Mouse (Mus musculus): Measurements from ENCODE around the gene Olfr543. TPM values are rescaled to one million over a fixed set of nuclear protein-coding genes. Genes with fewer than 3 reads are reported as not detected.

Olfr543 gene
- polyA plus RNA-seq, 1 experiment from 2014 or later = 0.31 TPM

- DNase-seq (ENCODE audit: low spot score) (no peak), ATAC-seq (ENCODE audit: low read depth) (no peak)
- 88% methylated on average over 5 of the region's 5 CpGs for WGBS
- Histone ChIP-seq H3K27me3 (replicated peaks; ENCODE audit: control insufficient read depth, insufficient read depth, low read length) (no peaks in the 10 kb centered on the region), H3K27ac (replicated peaks; ENCODE audit: low read depth, low read length) (no peak overlapping the region), H3K9me3 (ENCODE audit: control insufficient read depth, low read length) (no peaks in the 10 kb centered on the region), H3K36me3 (ENCODE audit: control insufficient read depth, insufficient read depth, low read length) (peaks cover 97% of the 10 kb centered on the region), H3K4me2 (ENCODE audit: low read depth, low read length) (no peak overlapping the region), H3K4me3 (ENCODE audit: low read depth, low read length) (no peak overlapping the region), H3K9ac (ENCODE audit: low read depth, low read length) (no peak overlapping the region), H3K4me1 (ENCODE audit: control insufficient read depth, insufficient read depth, low read length) (no peaks in the 10 kb centered on the region)
Measured at GRCm38 (mm10) chr7:102458618-102459380, 22.7 kb downstream of the Olfr543 start.

GRCm38 (mm10) chr7:102446438-102446837 lies 35.0 kb downstream of the Olfr543 start:
- 91% methylated on average over 9 of the region's 9 CpGs for WGBS
- Histone ChIP-seq H3K4me3 (ENCODE audit: low read depth, low read length) (no peak overlapping the region), H3K4me1 (ENCODE audit: control insufficient read depth, insufficient read depth, low read length) (peaks cover 13% of the 10 kb centered on the region), H3K4me2 (ENCODE audit: low read depth, low read length) (no peak overlapping the region), H3K36me3 (ENCODE audit: control insufficient read depth, insufficient read depth, low read length) (peaks cover 73% of the 10 kb centered on the region), H3K27ac (replicated peaks; ENCODE audit: low read depth, low read length) (no peak overlapping the region), H3K9ac (ENCODE audit: low read depth, low read length) (no peak overlapping the region), H3K27me3 (replicated peaks; ENCODE audit: control insufficient read depth, insufficient read depth, low read length) (no peaks in the 10 kb centered on the region), H3K9me3 (ENCODE audit: control insufficient read depth, low read length) (no peaks in the 10 kb centered on the region)
- DNase-seq (ENCODE audit: low spot score) (no peak), ATAC-seq (ENCODE audit: low read depth) (no peak)

- H3K4me1 ChIP-seq (ENCODE audit: control insufficient read depth, insufficient read depth, low read length) = peaks cover 13% of the 10 kb centered on the region
- no peak overlapping the region for H3K4me2 ChIP-seq (ENCODE audit: low read depth, low read length)
- DNase-seq (ENCODE audit: low spot score) (no peak), ATAC-seq (ENCODE audit: low read depth) (no peak)
- no peaks in the 10 kb centered on the region; the same call in 1 of the 2 replicates for H3K27me3 ChIP-seq (replicated peaks; ENCODE audit: control insufficient read depth, insufficient read depth, low read length)
- H3K36me3 ChIP-seq (ENCODE audit: control insufficient read depth, insufficient read depth, low read length) = peaks cover 52% of the 10 kb centered on the region
- H3K4me3 ChIP-seq (ENCODE audit: low read depth, low read length) = no peak overlapping the region
- H3K9me3 ChIP-seq (ENCODE audit: control insufficient read depth, low read length) = no peaks in the 10 kb centered on the region
- no peak overlapping the region for H3K27ac ChIP-seq (replicated peaks; ENCODE audit: low read depth, low read length)
- WGBS = 80% methylated on average over 2 of the region's 2 CpGs
- H3K9ac ChIP-seq (ENCODE audit: low read depth, low read length) = no peak overlapping the region
Measured at GRCm38 (mm10) chr7:102444301-102444700, 37.2 kb downstream of the Olfr543 start.

- Histone ChIP-seq H3K4me2 (ENCODE audit: low read depth, low read length) (peak overlapping the region; percentile 61), H3K27me3 (replicated peaks; ENCODE audit: control insufficient read depth, insufficient read depth, low read length) (no peaks in the 10 kb centered on the region; the same call in 1 of the 2 replicates), H3K36me3 (ENCODE audit: control insufficient read depth, insufficient read depth, low read length) (peaks cover 36% of the 10 kb centered on the region), H3K9ac (ENCODE audit: low read depth, low read length) (peak overlapping the region; percentile 95), H3K9me3 (ENCODE audit: control insufficient read depth, low read length) (no peaks in the 10 kb centered on the region), H3K4me3 (ENCODE audit: low read depth, low read length) (peak overlapping the region; percentile 91), H3K27ac (replicated peaks; ENCODE audit: low read depth, low read length) (peak overlapping the region; percentile 92), H3K4me1 (ENCODE audit: control insufficient read depth, insufficient read depth, low read length) (peaks cover 13% of the 10 kb centered on the region)
- 0% methylated on average over 4 of the region's 4 CpGs for WGBS
- DNase-seq (ENCODE audit: low spot score) = no peak
- ATAC-seq (ENCODE audit: low read depth) = no peak
Measured at GRCm38 (mm10) chr7:102442432-102442831, 39.0 kb downstream of the Olfr543 start.

GRCm38 (mm10) chr7:102441657-102442391 lies 39.7 kb downstream of the Olfr543 start, which contains the start of gene Rrm1:
Gene Rrm1 (plus strand): TSS chr7:102441695.
- DNase-seq (ENCODE audit: low spot score) (peak; percentile 99), ATAC-seq (ENCODE audit: low read depth) (peak; percentile 99)
- H3K36me3 ChIP-seq (ENCODE audit: control insufficient read depth, insufficient read depth, low read length) = peaks cover 31% of the 10 kb centered on the region
- H3K27me3 ChIP-seq (replicated peaks; ENCODE audit: control insufficient read depth, insufficient read depth, low read length) = no peaks in the 10 kb centered on the region; the same call in 1 of the 2 replicates
- peak within 1 kb of the TSS; percentile 91 for H3K4me3 ChIP-seq (ENCODE audit: low read depth, low read length)
- H3K4me1 ChIP-seq (ENCODE audit: control insufficient read depth, insufficient read depth, low read length) = peaks cover 13% of the 10 kb centered on the region
- H3K9ac ChIP-seq (ENCODE audit: low read depth, low read length) = peak within 1 kb of the TSS; percentile 95
- peak within 1 kb of the TSS; percentile 92 for H3K27ac ChIP-seq (replicated peaks; ENCODE audit: low read depth, low read length)
- WGBS = under 1% methylated on average over 52 of the region's 56 CpGs
- no peaks in the 10 kb centered on the region for H3K9me3 ChIP-seq (ENCODE audit: control insufficient read depth, low read length)
- H3K4me2 ChIP-seq (ENCODE audit: low read depth, low read length) = peak within 1 kb of the TSS; percentile 61

- Histone ChIP-seq H3K27ac (replicated peaks; ENCODE audit: low read depth, low read length) (peak overlapping the region; percentile 92), H3K9me3 (ENCODE audit: control insufficient read depth, low read length) (no peaks in the 10 kb centered on the region), H3K36me3 (ENCODE audit: control insufficient read depth, insufficient read depth, low read length) (peaks cover 23% of the 10 kb centered on the region), H3K9ac (ENCODE audit: low read depth, low read length) (no peak overlapping the region; the same call in 1 of the 2 replicates), H3K4me2 (ENCODE audit: low read depth, low read length) (peak overlapping the region; percentile 61), H3K27me3 (replicated peaks; ENCODE audit: control insufficient read depth, insufficient read depth, low read length) (no peaks in the 10 kb centered on the region; the same call in 1 of the 2 replicates), H3K4me1 (ENCODE audit: control insufficient read depth, insufficient read depth, low read length) (peaks cover 13% of the 10 kb centered on the region), H3K4me3 (ENCODE audit: low read depth, low read length) (peak overlapping the region; percentile 91)
- WGBS = 51% methylated on average over 15 of the region's 15 CpGs
- ATAC-seq (ENCODE audit: low read depth) (no peak), DNase-seq (ENCODE audit: low spot score) (no peak)
Measured at GRCm38 (mm10) chr7:102440822-102441656, 40.4 kb downstream of the Olfr543 start.

- WGBS = 66% methylated on average over 2 of the region's 2 CpGs
- H3K9ac ChIP-seq (ENCODE audit: low read depth, low read length) = no peak overlapping the region
- DNase-seq (ENCODE audit: low spot score) (no peak), ATAC-seq (ENCODE audit: low read depth) (no peak)
- no peaks in the 10 kb centered on the region for H3K27me3 ChIP-seq (replicated peaks; ENCODE audit: control insufficient read depth, insufficient read depth, low read length)
- H3K4me1 ChIP-seq (ENCODE audit: control insufficient read depth, insufficient read depth, low read length) = no peaks in the 10 kb centered on the region
- peaks cover 9% of the 10 kb centered on the region; the same call in 1 of the 2 replicates for H3K36me3 ChIP-seq (ENCODE audit: control insufficient read depth, insufficient read depth, low read length)
- no peak overlapping the region for H3K4me3 ChIP-seq (ENCODE audit: low read depth, low read length)
- H3K4me2 ChIP-seq (ENCODE audit: low read depth, low read length) = no peak overlapping the region
- no peak overlapping the region for H3K27ac ChIP-seq (replicated peaks; ENCODE audit: low read depth, low read length)
- no peaks in the 10 kb centered on the region for H3K9me3 ChIP-seq (ENCODE audit: control insufficient read depth, low read length)
Measured at GRCm38 (mm10) chr7:102434344-102434743, 47.1 kb downstream of the Olfr543 start.
